Mouse (Mus musculus): ENCODE data around the gene Rnaset2a. TPM values are rescaled to one million over a fixed set of nuclear protein-coding genes. Genes with fewer than 3 reads are reported as not detected.

Rnaset2a gene
- total RNA-seq, 2 experiments from 2014 or later = 47.1 to 48.5 TPM

Other genes starting within 250 kb of the Rnaset2a start
- gene Tagap, start 222.1 kb downstream of the Rnaset2a start, total RNA-seq (2021) = 1 to 10 TPM; 5.2 to 5.4 TPM
- gene Rsph3a, start 202.5 kb downstream of the Rnaset2a start, total RNA-seq (2021) = 10 to 100 TPM; 41.7 to 44.3 TPM
- gene Gm49673, start 309 bp downstream of the Rnaset2a start, total RNA-seq (2021) = under 1 TPM; 0.31 to 0.79 TPM
- 10 to 100 TPM; 28.9 to 29.9 TPM for gene Fgfr1op, start 17.4 kb upstream of the Rnaset2a start, total RNA-seq (2021)
- not detected for gene Ccr6, start 87.9 kb upstream of the Rnaset2a start, total RNA-seq (2021)
- 100 to 1,000 TPM in 1 of 2 experiments, 10 to 100 TPM in 1; 97.6 to 134 TPM for gene Mpc1, start 134.8 kb upstream of the Rnaset2a start, total RNA-seq (2021)
- gene Sft2d1, start 163.0 kb upstream of the Rnaset2a start, total RNA-seq (2021) = 10 to 100 TPM; 47.7 to 49.2 TPM
- gene Prr18, start 189.4 kb upstream of the Rnaset2a start, total RNA-seq (2021) = 1 to 10 TPM in 1 of 2 experiments, under 1 TPM in 1; 0.85 to 1.1 TPM
- gene T2, start 207.9 kb upstream of the Rnaset2a start, total RNA-seq (2021) = under 1 TPM in 1 of 2 experiments, not detected in 1; 0.25 TPM

Measured in adrenal gland, postnatal 4 days (tissue).